Mouse (Mus musculus) left cerebral cortex, postnatal 25 days (tissue): ENCODE measurements at regions not wholly inside any gene's neighbourhood (a gene's known extent, or its start where the extent isn't known, plus 50 kb on each side); places are given as distances from the start of the nearest gene placed in this dataset.

ENCODE experiments used
- DNase-seq, 2 experiments: peaks; one replicate each; pipeline ENCODE4 v3.0.0; 2022; ENCODE audit warnings: low spot score in 2 of 2, mixed read lengths in 1 of 2
- intact Hi-C: fragments of 180-260 bp; cut with DNase I; formaldehyde crosslinking; loops from one replicate; pipeline ENCODE4 v1.15.1; 2025

DNA sequence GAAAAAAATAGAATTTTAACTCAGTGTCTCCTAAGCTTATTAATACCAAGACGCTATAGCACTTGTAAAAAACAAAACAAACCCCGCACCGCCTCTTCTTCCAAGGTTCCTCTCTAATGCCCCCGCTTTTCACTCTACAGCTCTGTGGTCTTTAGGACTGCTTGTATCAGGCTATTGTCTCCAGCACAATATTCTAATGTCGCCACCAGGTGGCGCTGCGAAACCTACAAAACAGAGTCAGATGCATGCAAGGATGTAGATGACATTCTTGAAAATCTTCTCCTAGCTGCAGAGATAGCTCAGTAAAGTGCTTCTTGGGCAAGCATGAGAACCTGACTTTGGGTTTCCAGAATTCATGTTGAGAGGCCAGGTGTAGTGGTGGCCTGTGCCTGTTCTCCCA is 75.9 kb upstream of the C2cd4b start:
- DNase-seq = peak; percentile 78 to 79
- intact Hi-C loops = loop anchor here (5.0 kb wide), 1 partner anchor 289 kb away; no protein-coding TSS in a partner anchor

DNA sequence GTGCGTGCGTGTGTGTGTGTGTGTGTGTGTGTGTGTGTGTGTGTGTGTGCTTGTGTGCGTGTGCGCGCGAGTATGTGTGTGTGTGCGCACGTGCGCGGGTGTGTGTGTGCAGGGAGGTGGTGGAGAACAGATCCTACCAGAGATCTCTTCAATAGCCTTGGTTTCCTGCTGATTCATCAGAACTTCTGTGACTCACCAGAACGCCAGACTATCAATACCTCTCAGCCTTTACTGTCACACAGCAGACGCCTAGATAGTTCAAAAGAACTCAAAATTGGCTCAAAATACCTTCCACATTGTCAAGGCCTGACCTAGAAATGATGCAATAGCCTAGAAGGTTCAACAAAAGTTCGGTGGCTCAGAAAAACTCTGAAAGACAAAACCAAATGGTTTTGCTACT is 66.8 kb upstream of the C2cd4b start:
- intact Hi-C loops = no loop called here
- DNase-seq = no peak

DNA sequence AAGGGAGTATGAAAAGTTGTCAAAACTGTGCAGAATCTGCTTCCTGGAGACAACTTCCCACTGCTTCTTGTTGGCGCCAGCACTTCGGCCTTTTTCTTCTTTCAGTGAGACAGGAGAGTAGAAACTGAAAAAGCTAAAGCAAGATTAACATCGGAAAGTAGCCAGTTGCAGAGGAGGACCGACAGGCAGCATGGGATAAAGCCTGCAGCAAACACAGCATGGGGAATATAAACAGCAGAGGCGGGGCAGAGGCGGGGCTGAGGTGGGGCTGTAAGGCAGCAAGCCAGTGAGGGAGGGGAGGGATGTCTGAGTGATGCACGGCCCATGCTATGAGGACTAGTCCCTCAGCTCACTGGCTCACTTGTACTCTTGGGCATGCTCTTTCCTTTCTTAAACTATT is 65.5 kb upstream of the C2cd4b start:
- intact Hi-C loops = no loop called here
- peak; percentile 41 to 81 for DNase-seq

DNA sequence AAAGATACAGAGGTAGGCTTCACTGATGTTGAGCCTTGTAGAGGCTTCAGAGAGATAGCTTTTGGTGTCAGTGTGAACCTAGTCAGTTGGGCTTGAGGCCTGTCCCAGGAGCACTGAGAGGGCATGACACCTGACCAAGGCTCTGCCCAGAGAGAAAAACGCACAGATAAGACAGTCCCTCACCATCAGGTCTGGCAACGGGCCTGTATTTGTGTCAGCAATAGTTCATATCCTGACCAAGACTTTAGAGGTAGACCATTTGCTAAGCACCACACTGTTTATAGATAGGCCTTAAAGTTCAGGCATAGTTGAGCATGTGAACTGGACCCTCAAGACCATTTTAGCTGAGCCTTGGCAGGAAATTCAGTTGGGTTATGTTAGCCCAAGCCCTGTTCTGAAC is 60.4 kb upstream of the C2cd4b start:
- DNase-seq = no peak
- intact Hi-C loops = no loop called here

DNA sequence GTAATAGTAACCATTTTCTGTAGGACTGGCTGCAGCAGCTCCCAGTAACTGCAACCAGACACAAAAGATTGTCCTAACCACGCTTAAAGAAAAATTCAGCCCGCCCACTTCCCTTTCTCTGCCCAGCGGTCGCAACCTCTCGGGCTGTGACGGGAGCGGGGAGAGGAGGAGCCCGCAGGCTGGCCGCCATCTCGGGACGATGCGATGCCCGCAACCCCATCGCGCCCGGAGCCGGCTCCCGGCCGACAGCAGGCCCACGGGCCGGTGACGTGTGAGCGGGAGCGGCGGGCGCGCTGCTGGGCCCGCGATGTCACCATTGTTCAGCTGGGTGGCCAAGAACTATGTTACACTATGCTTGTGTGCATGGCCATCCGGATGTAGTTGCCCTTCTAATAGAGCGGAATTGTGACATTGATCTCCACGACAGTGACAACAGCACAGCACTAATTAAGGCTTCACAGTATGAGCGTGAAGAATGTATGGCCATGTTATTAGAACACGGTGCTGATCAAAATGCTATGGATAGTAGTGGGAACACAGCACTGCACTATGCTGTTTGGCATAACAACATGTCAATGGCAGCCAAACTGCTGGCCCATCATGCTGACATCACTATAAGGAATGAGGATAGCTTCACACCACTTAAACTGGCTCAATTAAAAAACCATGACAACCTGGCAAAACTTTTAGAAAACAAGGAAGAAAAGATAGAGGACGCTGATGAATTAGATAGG is 59.2 kb upstream of the C2cd4b start:
- intact Hi-C loops = no loop called here
- no peak for DNase-seq

DNA sequence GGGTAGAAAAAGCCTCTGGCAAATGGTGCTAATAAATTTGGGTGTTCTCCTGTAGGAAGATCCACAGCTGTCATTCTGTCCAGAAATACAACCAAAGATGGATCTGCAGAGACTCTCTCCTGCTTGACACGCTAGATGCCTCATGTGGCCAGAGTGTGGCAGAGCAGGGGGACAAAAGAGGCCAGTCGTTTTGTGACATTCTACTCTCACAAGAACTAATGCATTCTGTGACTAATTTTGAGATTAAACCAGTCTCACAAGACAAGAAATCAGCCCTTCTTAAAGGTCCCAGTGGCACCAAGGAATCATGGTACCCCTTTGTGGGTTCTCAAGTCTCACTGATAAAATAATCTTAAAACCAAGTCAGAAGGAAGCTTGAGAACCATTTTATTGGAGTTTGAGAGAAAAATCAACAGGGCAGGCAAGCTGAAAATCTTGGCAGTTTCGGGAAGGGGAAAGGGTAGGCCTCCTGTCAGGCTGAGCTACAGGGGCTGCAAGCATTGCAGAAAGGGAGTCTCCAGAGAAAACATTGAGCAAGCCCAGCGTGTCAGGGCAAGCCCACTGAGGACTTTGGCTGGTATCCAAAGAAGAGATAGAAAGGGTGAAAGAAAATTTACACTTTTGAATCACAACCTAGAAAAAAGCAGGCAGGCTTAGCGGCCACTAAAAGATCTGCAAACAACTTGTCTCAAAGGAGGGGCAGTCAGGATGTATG is 50.8 kb upstream of the C2cd4b start:
- no peak for DNase-seq
- intact Hi-C loops = no loop called here
